15 mouse cellular contexts compared by ENCODE assay signal in genomic region chr10:65845096-65845624, GRCm38 (mm10).
DNase-seq lines count a peak whose midpoint lies in the region; TF ChIP-seq lines count a peak whose summit lies in the region.
"Had no signal": no experiment of that assay in that cellular context is flagged by ENCODE, and none has a peak within 500 bp of the region (broad histone marks: within the 10 kb centered on the region; RNA-seq: fewer than 3 reads in every experiment).

No protein-coding gene starts in this region.

- TF ChIP-seq CTCF in heart, adult 2 months (IDR thresholded peaks at IDR 0.05), result no peak

- peak; percentile 47 for DNase-seq in left cerebral cortex, postnatal 4 days
- DNase-seq in left cerebral cortex, adult 9 months (ENCODE audit: low spot score in 2 of 2), result no peak
- DNase-seq in brain, adult 2 months (ENCODE audit: low read depth, low spot score), result peak; percentile 93
- peak; percentile 88 for DNase-seq in cerebellum, adult 11-12 months
- DNase-seq in kidney, adult 9 months, result peak; percentile 53
- DNase-seq in heart, adult 2 months, result no peak
- no peak for DNase-seq in frontal cortex, postnatal 25 days (ENCODE audit: low spot score in 2 of 2)
- DNase-seq: adrenal gland, postnatal 10 days; heart, postnatal 4 days; layer of hippocampus, postnatal 36 days had no signal

- H3K36me3 ChIP-seq in heart, adult 2 months (ENCODE audit: control insufficient read depth, insufficient read depth, low read length), result no peaks in the 10 kb centered on the region
- H3K36me3 ChIP-seq: limb, embryonic 13.5 days; lung, embryonic 15.5 days; midbrain, embryonic 10.5 days had no signal

- H3K9ac ChIP-seq in heart, adult 2 months (ENCODE audit: low read depth, low read length), result no peak overlapping the region
- H3K9ac ChIP-seq: limb, embryonic 13.5 days; lung, embryonic 15.5 days had no signal

- H3K27me3 ChIP-seq in heart, adult 2 months (ENCODE audit: control insufficient read depth, insufficient read depth, low read length), result no peaks in the 10 kb centered on the region
- H3K27me3 ChIP-seq: CH12.LX; limb, embryonic 13.5 days; lung, embryonic 15.5 days; Patski had no signal

- no peak overlapping the region for H3K27ac ChIP-seq in heart, adult 2 months
- H3K27ac ChIP-seq: limb, embryonic 13.5 days; lung, embryonic 15.5 days; midbrain, embryonic 10.5 days had no signal

- H3K4me1 ChIP-seq in heart, adult 2 months (ENCODE audit: control insufficient read depth, insufficient read depth, low read length), result no peaks in the 10 kb centered on the region
- H3K4me1 ChIP-seq: limb, embryonic 13.5 days; lung, embryonic 15.5 days; midbrain, embryonic 10.5 days had no signal

- no peak for TF ChIP-seq POLR2A in heart, adult 2 months (IDR thresholded peaks at IDR 0.05; ENCODE audit: insufficient read depth, low read depth, low read length)

- H3K4me3 ChIP-seq in heart, adult 2 months, result no peak overlapping the region
- H3K4me3 ChIP-seq: limb, embryonic 13.5 days; lung, embryonic 15.5 days; midbrain, embryonic 10.5 days had no signal

- 53% methylated on average over 4 of the region's 4 CpGs for WGBS in heart, adult 2 months

- intact Hi-C loops in left cerebral cortex, postnatal 4 days (cut with DNase I), result no loop called here
- intact Hi-C loops in heart, adult 2 months (cut with DNase I), result no loop called here

- no peak for TF ChIP-seq EP300 in heart, adult 2 months (IDR thresholded peaks at IDR 0.05; ENCODE audit: insufficient read depth, low read depth, low read length)

- no peaks in the 10 kb centered on the region for H3K79me2 ChIP-seq in heart, adult 2 months (replicated peaks; ENCODE audit: control insufficient read depth, insufficient read depth, low read length)

Comparison
In these comparisons a context has a peak if more than half of its experiments do, and no peak if none do; other contexts are left out.
1. DNase-seq: peak in left cerebral cortex, postnatal 4 days (single experiment), brain, adult 2 months (single experiment), cerebellum, adult 11-12 months (single experiment) and kidney, adult 9 months (single experiment); none in left cerebral cortex, adult 9 months (0 of 2), heart, adult 2 months (0 of 2) and frontal cortex, postnatal 25 days (0 of 2).